Mouse (Mus musculus): ENCODE measurements around the gene Tfpt.

DNA sequence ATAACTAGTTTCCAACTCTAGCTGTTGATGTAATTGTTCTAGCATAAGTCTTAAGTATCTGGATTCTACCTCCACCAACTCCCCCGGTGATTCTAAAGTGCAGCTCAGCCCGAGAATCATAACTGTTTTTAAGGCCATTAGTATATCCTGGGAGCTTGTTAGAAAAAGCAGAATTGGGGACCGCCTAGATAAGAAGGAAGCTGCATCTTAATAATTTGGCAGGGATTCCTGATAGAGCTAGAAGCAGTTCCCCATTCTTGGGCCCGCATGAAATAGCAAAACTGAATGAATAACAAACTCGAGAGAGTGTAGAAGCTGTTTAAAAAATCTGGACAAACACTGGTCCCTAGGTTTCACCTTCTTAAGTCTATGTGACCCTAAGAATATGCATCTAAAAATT lies 13.7 kb upstream of the Tfpt start:
- TF ChIP-seq CTCF (IDR thresholded peaks at IDR 0.05; ENCODE audit: low read depth, low read length) (no peak), POLR2A (IDR thresholded peaks at IDR 0.05; ENCODE audit: borderline replicate concordance, low read depth, low read length) (no peak)
